Mouse (Mus musculus) heart, adult 2 months (tissue): ENCODE data around the gene Naaladl2. TPM values are rescaled to one million over a fixed set of nuclear protein-coding genes. Genes with fewer than 3 reads are reported as not detected.
"Not testable (repeated sequence)": the region's sequence is repeated elsewhere in the genome, so short reads cannot be mapped to it uniquely, and the experiment has no call there.

Source experiments
- DNase-seq, 2 experiments: peaks; one replicate each; pipeline ENCODE4 v3.0.0; 2021
- H3K27ac ChIP-seq: fragments of 200-600 bp; 2 replicates; pipeline ENCODE4 v1.8.1; 2022
- H3K27me3 ChIP-seq: fragments of 200-500 bp; 2 replicates; pipeline ENCODE4 v1.6.1; 2012; ENCODE audit warnings: mild to moderate bottlenecking, low read length, inconsistent platforms, mixed read lengths; ENCODE audit not compliant: control insufficient read depth, insufficient read depth
- H3K36me3 ChIP-seq: fragments of 200-500 bp; 2 replicates; pipeline ENCODE4 v1.6.1; 2012; ENCODE audit warnings: low read length, inconsistent platforms; ENCODE audit not compliant: control insufficient read depth, insufficient read depth
- H3K4me1 ChIP-seq: fragments of 200-500 bp; 2 replicates; pipeline ENCODE4 v1.6.1; 2011; ENCODE audit warnings: low read length; ENCODE audit not compliant: control insufficient read depth, insufficient read depth
- H3K4me3 ChIP-seq: fragments of 200-600 bp; 2 replicates; pipeline ENCODE4 v1.8.1; 2022
- H3K79me2 ChIP-seq: fragments of 200-500 bp; replicated peaks from 2 replicates; pipeline ENCODE4 v1.6.1; 2012; ENCODE audit warnings: mild to moderate bottlenecking, inconsistent platforms, low read length, moderate library complexity, mixed read lengths; ENCODE audit not compliant: control insufficient read depth, insufficient read depth
- H3K9ac ChIP-seq: fragments of 200-500 bp; 2 replicates; pipeline ENCODE4 v1.6.1; 2012; ENCODE audit warnings: low read depth, mild to moderate bottlenecking, control low read depth, inconsistent platforms, low read length, mixed read lengths
- CTCF ChIP-seq: fragments of 200-600 bp; IDR thresholded peaks from 2 replicates; pipeline ENCODE4 v1.8.1; 2022; ENCODE audit warnings: antibody characterized with exemption, mild to moderate bottlenecking, moderate library complexity
- EP300 ChIP-seq: fragments of 200-500 bp; IDR thresholded peaks from 2 replicates; pipeline ENCODE4 v1.6.1; 2011; ENCODE audit warnings: low read depth, low read length, control low read depth; ENCODE audit not compliant: insufficient read depth
- POLR2A ChIP-seq: fragments of 200-500 bp; IDR thresholded peaks from 2 replicates; pipeline ENCODE4 v1.6.1; 2011; ENCODE audit warnings: mild to moderate bottlenecking, low read depth, low read length, control low read depth; ENCODE audit not compliant: insufficient read depth
- WGBS: fragments of 180-500 bp; shearing (Covaris S2); methylation state at CpG from one replicate; pipeline ENCODE4 v1.1.7; 2018; 5-methylcytosine and 5-hydroxymethylcytosine counted together
- intact Hi-C: fragments of 180-260 bp; cut with DNase I; formaldehyde crosslinking; loops from one replicate; pipeline ENCODE4 v1.15.1; 2025
- polyA plus RNA-seq: library from polyadenylated mRNA; depleted of rRNA; stranded (reverse); fragments of >200 nt; gene quantifications from 2 replicates; pipeline ENCODE4 v1.2.3, GENCODE M21; 2012
- total RNA-seq, 2 experiments: library from RNA; stranded (reverse); gene quantifications; 2 replicates each; pipeline ENCODE4 v1.2.3; 2021

Gene Naaladl2
- total and polyA plus RNA-seq, 3 experiments = 0.10 to 0.45 (median 0.23) TPM

GRCm38 (mm10) chr3:24217476-24217875 is 926.6 kb downstream of the Naaladl2 start:
- H3K4me3 ChIP-seq = no peak overlapping the region
- TF ChIP-seq POLR2A = no peak
- TF ChIP-seq EP300 = no peak
- no peak for TF ChIP-seq CTCF
- no peak overlapping the region for H3K9ac ChIP-seq
- H3K27ac ChIP-seq = no peak overlapping the region
- 81% methylated on average over 1 of the region's 1 CpGs for WGBS
- intact Hi-C loops = no loop called here
- H3K36me3 ChIP-seq = no peaks in the 10 kb centered on the region
- DNase-seq = no peak
- H3K27me3 ChIP-seq = no peaks in the 10 kb centered on the region
- H3K79me2 ChIP-seq = no peaks in the 10 kb centered on the region
- no peaks in the 10 kb centered on the region for H3K4me1 ChIP-seq

DNA sequence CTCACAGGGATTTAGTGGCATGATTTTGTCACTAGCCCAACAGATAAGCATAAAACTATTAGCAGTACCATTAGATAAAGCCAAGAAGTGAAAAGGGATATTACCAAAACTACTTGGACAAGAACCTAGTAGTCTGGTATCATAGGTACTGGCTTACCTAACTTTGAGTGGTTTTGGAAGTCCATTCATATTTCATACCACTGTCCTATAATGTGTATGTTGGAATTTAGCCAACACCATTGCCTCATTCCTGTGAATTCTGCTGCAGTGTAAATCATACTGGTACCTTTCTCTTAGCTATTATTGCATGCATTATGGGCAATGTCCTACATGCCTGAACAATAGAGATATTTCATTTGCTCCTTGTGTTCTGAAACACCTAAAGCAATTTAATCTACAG is 977.5 kb downstream of the Naaladl2 start:
- no peaks in the 10 kb centered on the region for H3K79me2 ChIP-seq
- no peak for TF ChIP-seq CTCF
- no peak for TF ChIP-seq POLR2A
- TF ChIP-seq EP300 = no peak
- H3K27ac ChIP-seq = no peak overlapping the region
- no peaks in the 10 kb centered on the region for H3K27me3 ChIP-seq
- H3K36me3 ChIP-seq = no peaks in the 10 kb centered on the region
- no peak for DNase-seq
- H3K4me3 ChIP-seq = no peak overlapping the region
- H3K4me1 ChIP-seq = no peaks in the 10 kb centered on the region
- H3K9ac ChIP-seq = no peak overlapping the region
- intact Hi-C loops = no loop called here

DNA sequence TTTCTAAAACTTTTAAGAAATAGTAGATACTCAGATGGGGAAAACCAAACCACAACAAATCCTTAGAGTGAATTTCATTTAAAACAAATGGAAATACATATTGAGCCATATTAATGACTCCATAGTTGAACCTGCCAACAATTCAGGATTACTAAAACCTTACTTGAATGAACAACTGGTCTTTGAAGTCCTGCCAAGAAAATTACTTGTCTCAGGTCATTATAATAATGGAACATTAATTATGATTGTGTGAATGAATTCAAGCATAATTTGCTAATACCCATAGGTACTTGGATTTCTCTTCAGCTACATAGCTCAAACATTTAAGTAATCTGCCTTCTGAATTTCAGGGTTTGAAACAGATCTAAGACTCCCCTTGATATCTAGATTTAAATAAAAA is 980.1 kb downstream of the Naaladl2 start:
- Histone ChIP-seq H3K79me2 (no peaks in the 10 kb centered on the region), H3K27ac (no peak overlapping the region), H3K27me3 (no peaks in the 10 kb centered on the region), H3K36me3 (no peaks in the 10 kb centered on the region), H3K9ac (no peak overlapping the region), H3K4me3 (no peak overlapping the region), H3K4me1 (no peaks in the 10 kb centered on the region)
- intact Hi-C loops = no loop called here
- no peak for DNase-seq
- TF ChIP-seq EP300 = no peak
- TF ChIP-seq POLR2A = no peak
- TF ChIP-seq CTCF = no peak

- H3K27me3 ChIP-seq, intact Hi-C loops, H3K27ac ChIP-seq, H3K4me3 ChIP-seq, H3K36me3 ChIP-seq, H3K79me2 ChIP-seq, H3K9ac ChIP-seq, DNase-seq, H3K4me1 ChIP-seq: not testable (repeated sequence)
- 64% methylated on average over 4 of the region's 4 CpGs for WGBS
These were observed 992.8 kb downstream of the Naaladl2 start for GRCm38 (mm10) chr3:24151086-24151815.

DNA sequence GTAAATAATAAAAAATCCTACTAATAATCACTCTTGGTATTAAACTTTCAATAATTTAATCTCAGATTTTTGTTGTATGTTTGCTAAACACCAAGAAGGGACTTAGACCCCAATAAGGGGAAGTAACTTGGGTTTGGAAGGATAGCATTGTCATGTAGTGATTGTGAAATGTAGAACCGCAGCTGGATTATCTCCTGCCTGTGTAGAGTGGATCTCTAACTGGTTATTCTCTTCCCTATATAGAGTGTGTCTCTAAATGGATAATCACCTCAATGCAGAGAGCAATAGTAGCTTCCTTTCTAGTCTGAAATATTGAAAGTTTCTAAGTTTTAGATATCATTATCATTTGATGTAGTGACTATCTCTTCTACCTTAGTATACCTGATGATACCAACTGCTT is 1001.3 kb downstream of the Naaladl2 start:
- no peaks in the 10 kb centered on the region for H3K79me2 ChIP-seq
- DNase-seq = no peak
- no peak overlapping the region for H3K9ac ChIP-seq
- intact Hi-C loops = no loop called here
- no peaks in the 10 kb centered on the region for H3K4me1 ChIP-seq
- no peak overlapping the region for H3K27ac ChIP-seq
- no peaks in the 10 kb centered on the region for H3K27me3 ChIP-seq
- 61% methylated on average over 1 of the region's 1 CpGs for WGBS
- TF ChIP-seq POLR2A (no peak), EP300 (no peak), CTCF (no peak)
- H3K4me3 ChIP-seq = no peak overlapping the region
- H3K36me3 ChIP-seq = no peaks in the 10 kb centered on the region

DNA sequence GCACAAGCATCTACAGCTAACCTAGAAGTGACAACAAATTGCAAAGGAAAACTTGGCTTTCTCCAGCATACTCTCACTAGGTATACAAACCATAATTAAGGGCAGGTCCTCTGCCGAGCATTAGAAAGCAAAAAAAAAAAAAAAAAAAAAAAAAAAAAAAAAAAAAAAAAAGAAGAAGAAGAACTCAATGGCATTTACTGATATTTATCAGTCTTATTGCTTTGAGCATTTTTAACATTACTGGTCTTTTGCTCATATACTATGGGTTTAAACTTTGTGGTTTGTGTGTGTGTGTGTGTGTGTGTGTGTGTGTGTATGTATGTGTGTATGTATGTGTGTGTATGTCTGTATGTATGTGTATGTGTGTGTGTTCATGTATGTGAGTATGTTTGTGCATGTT is 1006.1 kb downstream of the Naaladl2 start:
- WGBS = 71% methylated on average over 1 of the region's 1 CpGs
- intact Hi-C loops = no loop called here

More for the DNA sequence above, 1006.1 kb downstream of the Naaladl2 start:
- Histone ChIP-seq H3K36me3 (no peaks in the 10 kb centered on the region), H3K9ac (no peak overlapping the region), H3K4me3 (no peak overlapping the region), H3K4me1 (no peaks in the 10 kb centered on the region), H3K79me2 (no peaks in the 10 kb centered on the region), H3K27ac (no peak overlapping the region), H3K27me3 (no peaks in the 10 kb centered on the region)
- DNase-seq = no peak
- no peak for TF ChIP-seq EP300
- TF ChIP-seq CTCF = no peak
- no peak for TF ChIP-seq POLR2A
